Mouse (Mus musculus) stomach, embryonic 14.5 days (tissue): ENCODE measurements around the gene N4bp2. TPM values are rescaled to one million over a fixed set of nuclear protein-coding genes. Genes with fewer than 3 reads are reported as not detected.

Experiments
- ATAC-seq: fragments of 200-750 bp; cut with Nextera tagmentation; 2 replicates; pipeline ENCODE4 v1.8.0; 2017; ENCODE audit warnings: low read depth, moderate TSS enrichment; ENCODE audit not compliant: insufficient number of reproducible peaks, insufficient read depth, low FRiP score
- H3K27ac ChIP-seq: fragments of 300-500 bp; sonication (generic); 2 replicates; pipeline ENCODE4 v1.5.1; 2014; ENCODE audit warnings: mild to moderate bottlenecking, low read length, moderate library complexity, mixed read lengths
- H3K27me3 ChIP-seq: fragments of 300-500 bp; sonication (generic); 2 replicates; pipeline ENCODE4 v1.6.1; 2014; ENCODE audit warnings: low read length, control low read depth, mixed read lengths; ENCODE audit not compliant: control insufficient read depth, insufficient read depth
- H3K36me3 ChIP-seq: fragments of 300-500 bp; sonication (generic); 2 replicates; pipeline ENCODE4 v1.6.1; 2014; ENCODE audit warnings: mild to moderate bottlenecking, control low read depth, low read length, moderate library complexity, mixed read lengths; ENCODE audit not compliant: control insufficient read depth, insufficient read depth
- H3K4me1 ChIP-seq: fragments of 300-500 bp; sonication (generic); 2 replicates; pipeline ENCODE4 v1.6.1; 2014; ENCODE audit warnings: low read length, control low read depth, mixed read lengths; ENCODE audit not compliant: control insufficient read depth, insufficient read depth
- H3K4me2 ChIP-seq: fragments of 300-500 bp; sonication (generic); replicated peaks from 2 replicates; pipeline ENCODE4 v1.6.1; 2014; ENCODE audit warnings: low read depth, low read length, control low read depth
- H3K4me3 ChIP-seq: fragments of 300-500 bp; sonication (generic); 2 replicates; pipeline ENCODE4 v1.5.1; 2014; ENCODE audit warnings: low read depth, low read length, control low read depth
- H3K9ac ChIP-seq: fragments of 300-500 bp; sonication (generic); replicated peaks from 2 replicates; pipeline ENCODE4 v1.6.1; 2014; ENCODE audit warnings: low read depth, mild to moderate bottlenecking, control low read depth, low read length, moderate library complexity, mixed read lengths
- H3K9me3 ChIP-seq: fragments of 300-500 bp; sonication (generic); 2 replicates; pipeline ENCODE4 v1.6.1; 2016; ENCODE audit warnings: low read depth, low read length, control low read depth; ENCODE audit not compliant: control insufficient read depth
- WGBS: fragments of 180-500 bp; shearing (Covaris S2); extraction: QIAGEN DNeasy Blood & Tissue Kit; methylation state at CpG from one replicate; pipeline ENCODE4 v1.1.7; 2014; 5-methylcytosine and 5-hydroxymethylcytosine counted together
- polyA plus RNA-seq: library from polyadenylated mRNA; unstranded; fragments of >200 nt; fragmentation: Nextera tagmentation; extraction: Ambion mirVana; gene quantifications from 2 replicates; pipeline ENCODE4 v1.2.1, GENCODE M21; 2014

Gene N4bp2
- polyA plus RNA-seq, 1 experiment from 2014 or later, result 48.0 TPM

DNA sequence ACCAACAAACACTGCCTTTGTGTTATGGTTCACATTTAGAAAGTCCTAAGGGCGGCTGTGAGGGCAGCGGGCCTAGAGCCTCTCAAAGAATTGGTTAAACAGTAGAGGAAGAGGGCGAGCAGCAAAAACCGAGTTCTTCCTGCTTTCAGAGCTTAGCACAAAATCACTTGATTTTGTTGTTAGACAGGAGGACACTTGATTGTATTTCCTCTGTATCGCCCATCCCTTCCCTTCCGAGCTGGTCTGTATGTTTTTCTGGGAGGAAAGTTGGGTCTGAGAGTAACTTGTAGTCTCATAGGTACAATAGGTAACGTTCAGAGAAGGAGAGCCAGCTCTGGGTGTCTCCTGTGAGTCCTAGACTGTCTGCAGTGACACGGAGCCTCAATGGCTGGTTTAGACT, 63.8 kb downstream of the N4bp2 start:
- peaks cover 29% of the 10 kb centered on the region for H3K36me3 ChIP-seq
- no peaks in the 10 kb centered on the region for H3K27me3 ChIP-seq
- ATAC-seq, result no peak
- H3K4me1 ChIP-seq, result no peaks in the 10 kb centered on the region
- no peak overlapping the region for H3K4me2 ChIP-seq
- 89% methylated on average over 8 of the region's 8 CpGs for WGBS
- no peak overlapping the region for H3K9ac ChIP-seq
- no peaks in the 10 kb centered on the region for H3K9me3 ChIP-seq
- no peak overlapping the region for H3K27ac ChIP-seq
- no peak overlapping the region for H3K4me3 ChIP-seq

DNA sequence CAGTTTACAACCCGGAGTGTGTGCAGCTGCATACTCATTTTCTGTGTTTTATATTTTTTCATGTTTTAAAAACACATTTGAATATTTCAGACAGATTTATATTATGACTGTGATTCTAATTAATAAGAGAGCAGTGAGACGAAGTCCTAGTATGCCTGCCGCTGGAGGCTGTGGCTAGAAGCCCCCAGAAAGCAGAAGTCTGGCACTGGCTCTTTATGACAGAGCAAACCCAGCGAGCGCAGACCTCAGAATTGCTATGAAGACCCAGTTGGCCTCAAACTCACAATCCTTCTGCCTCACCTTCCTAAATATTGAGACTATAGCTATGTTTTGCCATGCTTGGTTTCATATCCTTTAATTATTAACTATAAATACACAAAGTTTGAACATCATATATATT, 64.9 kb downstream of the N4bp2 start:
- no peak for ATAC-seq
- Histone ChIP-seq H3K9me3 (no peaks in the 10 kb centered on the region), H3K9ac (no peak overlapping the region), H3K4me1 (no peaks in the 10 kb centered on the region), H3K4me3 (no peak overlapping the region), H3K4me2 (no peak overlapping the region), H3K36me3 (peaks cover 23% of the 10 kb centered on the region), H3K27ac (no peak overlapping the region), H3K27me3 (no peaks in the 10 kb centered on the region)
- WGBS, result 89% methylated on average over 5 of the region's 5 CpGs

DNA sequence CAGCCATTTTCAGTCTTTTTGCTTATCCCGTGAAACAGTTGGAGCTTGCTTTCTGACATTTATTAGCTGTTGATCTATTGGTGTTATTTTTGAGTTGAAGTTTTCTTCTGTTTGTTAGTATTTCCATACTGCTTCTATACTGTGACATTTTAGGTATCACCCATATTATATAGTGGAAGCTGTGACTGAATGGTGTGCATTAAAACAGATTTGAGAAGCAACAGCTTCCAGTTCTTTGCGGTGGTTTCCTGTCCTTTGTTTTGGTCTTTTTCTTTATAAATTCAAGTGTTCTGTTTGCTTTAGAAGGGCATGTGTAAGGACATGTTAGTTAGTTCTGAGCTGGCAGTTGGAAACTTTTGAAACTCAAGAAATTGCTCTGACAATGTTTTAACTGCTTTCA, 65.7 kb downstream of the N4bp2 start:
- H3K4me3 ChIP-seq, result no peak overlapping the region
- H3K9me3 ChIP-seq, result no peaks in the 10 kb centered on the region
- 64% methylated on average over 2 of the region's 2 CpGs for WGBS
- no peak overlapping the region for H3K4me2 ChIP-seq
- no peaks in the 10 kb centered on the region for H3K27me3 ChIP-seq
- H3K9ac ChIP-seq, result no peak overlapping the region
- H3K36me3 ChIP-seq, result peaks cover 23% of the 10 kb centered on the region
- ATAC-seq, result no peak
- no peak overlapping the region for H3K27ac ChIP-seq
- no peaks in the 10 kb centered on the region for H3K4me1 ChIP-seq

DNA sequence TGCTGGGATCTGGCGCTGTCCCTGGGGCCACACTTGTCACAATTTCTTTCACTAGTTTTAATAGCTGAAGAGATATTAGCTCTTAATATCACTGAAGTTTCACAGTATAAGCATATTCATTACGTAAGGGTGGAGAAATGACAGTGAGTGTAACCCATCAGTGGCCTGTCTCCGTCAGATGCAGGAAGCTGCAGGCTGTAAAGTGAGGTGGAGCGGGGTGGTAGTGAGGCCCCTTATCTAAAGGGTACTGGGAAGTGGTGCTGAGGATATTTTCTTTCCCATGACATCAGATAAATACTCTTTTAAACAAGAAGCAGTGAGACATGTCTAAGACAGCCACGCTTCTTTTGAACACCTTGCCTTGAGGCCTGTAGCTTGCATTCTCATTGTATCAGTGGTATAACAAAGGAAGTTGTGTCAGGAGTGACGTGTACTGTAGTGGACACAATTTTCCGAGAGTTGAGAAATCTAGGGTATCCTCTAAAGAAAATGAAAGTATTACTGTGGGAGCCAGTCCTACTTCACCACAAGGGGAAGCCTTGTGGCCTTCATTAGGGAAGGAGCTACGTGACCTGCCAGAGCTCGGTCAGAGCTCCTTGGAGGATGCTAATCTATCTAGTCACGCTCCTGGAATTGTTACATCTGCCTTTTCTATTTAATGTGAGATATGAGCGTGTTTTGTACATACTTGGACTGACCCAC, 68.7 kb downstream of the N4bp2 start:
- no peak overlapping the region for H3K27ac ChIP-seq
- no peaks in the 10 kb centered on the region for H3K9me3 ChIP-seq
- no peak overlapping the region for H3K4me2 ChIP-seq
- no peak overlapping the region for H3K9ac ChIP-seq
- H3K27me3 ChIP-seq, result no peaks in the 10 kb centered on the region
- no peak for ATAC-seq
- H3K36me3 ChIP-seq, result peaks cover 7% of the 10 kb centered on the region
- 86% methylated on average over 11 of the region's 11 CpGs for WGBS
- no peak overlapping the region for H3K4me3 ChIP-seq
- H3K4me1 ChIP-seq, result no peaks in the 10 kb centered on the region

DNA sequence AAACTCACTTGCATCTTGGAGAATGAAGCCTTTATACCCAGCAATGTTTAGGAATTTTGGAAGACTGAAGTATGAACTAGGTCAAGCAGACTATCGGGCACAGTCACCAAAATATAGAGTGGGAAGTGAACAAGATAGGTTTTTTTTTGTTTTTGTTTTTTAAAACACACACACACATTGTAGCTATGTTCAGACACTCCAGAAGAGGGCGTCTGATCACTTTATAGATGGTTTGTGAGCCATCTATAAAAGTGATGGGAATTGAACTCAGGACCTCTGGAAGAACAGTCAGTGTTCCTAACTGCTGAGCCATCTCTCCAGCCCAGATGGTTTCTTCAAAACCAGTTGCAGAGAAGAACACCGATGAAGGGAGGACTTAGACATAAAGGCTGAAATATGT, 69.8 kb downstream of the N4bp2 start:
- no peaks in the 10 kb centered on the region for H3K4me1 ChIP-seq
- no peak overlapping the region for H3K9ac ChIP-seq
- ATAC-seq, result no peak
- H3K36me3 ChIP-seq, result peaks cover 4% of the 10 kb centered on the region
- no peaks in the 10 kb centered on the region for H3K9me3 ChIP-seq
- H3K4me3 ChIP-seq, result no peak overlapping the region
- 74% methylated on average over 3 of the region's 3 CpGs for WGBS
- H3K27me3 ChIP-seq, result no peaks in the 10 kb centered on the region
- H3K27ac ChIP-seq, result no peak overlapping the region
- H3K4me2 ChIP-seq, result no peak overlapping the region

DNA sequence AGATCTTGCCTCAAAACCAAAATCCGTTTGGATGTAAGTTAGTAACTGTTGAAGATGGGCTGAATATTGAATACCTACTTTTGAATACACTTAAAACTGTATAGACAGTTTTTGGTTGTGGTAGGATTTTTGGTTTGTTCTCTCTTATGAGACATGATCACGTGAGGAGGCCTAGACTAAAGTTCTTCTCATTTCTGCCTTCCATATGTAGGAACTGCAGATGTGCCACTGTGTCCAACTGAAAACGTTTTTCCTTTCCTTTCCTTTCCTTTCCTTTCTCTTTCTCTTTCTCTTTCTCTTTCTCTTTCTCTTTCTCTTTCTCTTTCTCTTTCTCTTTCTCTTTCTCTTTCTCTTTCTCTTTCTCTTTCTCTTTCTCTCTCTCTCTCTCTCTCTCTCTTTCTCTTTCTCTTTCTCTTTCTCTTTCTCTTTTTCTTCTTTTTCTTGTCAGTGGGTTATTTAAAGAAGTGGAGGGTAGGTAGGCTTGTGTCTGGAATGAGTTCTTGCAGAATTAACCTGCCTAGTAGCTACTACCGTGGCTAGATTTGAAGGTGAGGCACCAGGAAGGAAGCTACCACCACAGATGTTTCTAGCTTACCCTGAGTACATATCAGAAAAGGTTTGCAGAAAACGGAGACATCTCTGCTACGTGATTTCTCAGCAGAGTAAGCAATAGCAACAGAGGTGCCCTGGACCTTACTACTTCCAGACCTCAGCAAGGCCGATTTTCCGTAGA, 70.6 kb downstream of the N4bp2 start:
- Histone ChIP-seq H3K4me3 (no peak overlapping the region), H3K27ac (no peak overlapping the region), H3K4me2 (no peak overlapping the region), H3K27me3 (no peaks in the 10 kb centered on the region), H3K9ac (no peak overlapping the region), H3K9me3 (no peaks in the 10 kb centered on the region), H3K36me3 (peaks cover 4% of the 10 kb centered on the region), H3K4me1 (no peaks in the 10 kb centered on the region)
- WGBS, result 89% methylated on average over 8 of the region's 8 CpGs
- no peak for ATAC-seq

DNA sequence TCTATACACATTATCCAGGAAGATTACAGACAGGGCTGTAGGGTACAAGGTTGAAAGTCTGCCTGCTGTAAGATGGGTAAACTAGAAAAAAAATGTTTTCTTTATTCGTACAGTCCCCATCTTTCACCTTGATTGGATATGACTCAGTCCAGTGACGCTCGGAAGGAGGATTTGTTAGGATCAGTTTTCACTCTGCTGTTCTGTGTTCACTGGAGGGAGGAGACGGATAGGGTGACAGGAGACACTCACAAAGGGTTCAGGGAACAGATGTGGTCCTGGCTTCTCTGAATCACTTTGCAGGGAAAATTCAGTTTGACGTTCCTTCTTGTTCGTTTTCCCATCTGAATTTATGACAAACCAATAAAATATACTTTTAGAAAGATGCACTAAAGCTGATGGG, 74.7 kb downstream of the N4bp2 start:
- H3K9me3 ChIP-seq, result no peaks in the 10 kb centered on the region
- H3K4me1 ChIP-seq, result 0 out of 2 replicates have a peak, but pooled peaks cover 8% of the 10 kb centered on the region
- H3K27me3 ChIP-seq, result no peaks in the 10 kb centered on the region
- no peak overlapping the region for H3K27ac ChIP-seq
- H3K36me3 ChIP-seq, result no peaks in the 10 kb centered on the region
- H3K9ac ChIP-seq, result no peak overlapping the region
- ATAC-seq, result no peak
- no peak overlapping the region for H3K4me3 ChIP-seq
- WGBS, result 48% methylated on average over 6 of the region's 6 CpGs
- no peak overlapping the region for H3K4me2 ChIP-seq

DNA sequence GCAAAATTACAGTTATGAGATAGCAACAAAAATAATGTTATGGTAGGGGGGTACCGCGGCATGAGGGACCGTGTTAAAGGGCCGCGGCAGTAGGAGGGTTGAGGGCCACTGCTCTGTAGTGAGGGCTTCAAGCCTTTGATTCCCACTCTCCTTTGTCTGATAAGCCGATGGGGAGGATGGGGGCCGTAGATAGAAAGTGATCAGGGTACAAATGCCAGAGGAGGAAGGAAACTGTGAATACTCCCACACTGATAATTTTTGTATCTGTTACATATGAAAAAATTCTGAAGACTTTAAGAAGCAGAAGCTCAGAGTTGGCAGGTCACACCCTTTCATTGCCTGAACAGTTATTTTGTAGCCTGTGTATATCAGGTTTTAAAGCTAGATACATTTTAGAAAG, 79.6 kb downstream of the N4bp2 start:
- H3K4me3 ChIP-seq, result no peak overlapping the region
- H3K9ac ChIP-seq, result no peak overlapping the region
- H3K27me3 ChIP-seq, result no peaks in the 10 kb centered on the region
- no peak overlapping the region for H3K27ac ChIP-seq
- H3K4me1 ChIP-seq, result 0 out of 2 replicates have a peak, but pooled peaks cover 8% of the 10 kb centered on the region
- H3K9me3 ChIP-seq, result no peaks in the 10 kb centered on the region
- WGBS, result 86% methylated on average over 7 of the region's 7 CpGs
- H3K36me3 ChIP-seq, result no peaks in the 10 kb centered on the region
- no peak overlapping the region for H3K4me2 ChIP-seq
- no peak for ATAC-seq
